Mouse (Mus musculus) liver, postnatal 0 days (tissue): Measurements from ENCODE around the gene Dhx40. TPM values are rescaled to one million over a fixed set of nuclear protein-coding genes. Genes with fewer than 3 reads are reported as not detected.

Experiments
- ATAC-seq: fragments of 200-750 bp; cut with Nextera tagmentation; 2 replicates; pipeline ENCODE4 v1.8.0; 2017; ENCODE audit warnings: mild to moderate bottlenecking, moderate library complexity
- DNase-seq: peaks from one replicate; pipeline ENCODE4 v3.0.0-alpha.2; 2016
- H3K27ac ChIP-seq: fragments of 300-500 bp; sonication (generic); 2 replicates; pipeline ENCODE4 v1.5.1; 2014; ENCODE audit warnings: antibody characterized with exemption, moderate library complexity, mild to moderate bottlenecking, low read depth
- H3K27me3 ChIP-seq: fragments of 300-500 bp; sonication (generic); 2 replicates; pipeline ENCODE4 v1.6.1; 2014; ENCODE audit warnings: low read length, control low read depth, mixed read lengths; ENCODE audit not compliant: insufficient read depth
- H3K36me3 ChIP-seq: fragments of 300-500 bp; sonication (generic); replicated peaks from 2 replicates; pipeline ENCODE4 v1.6.1; 2014; ENCODE audit warnings: mild to moderate bottlenecking, control low read depth, low read length, moderate library complexity, mixed read lengths; ENCODE audit not compliant: insufficient read depth
- H3K4me1 ChIP-seq: fragments of 300-500 bp; sonication (generic); 2 replicates; pipeline ENCODE4 v1.6.1; 2014; ENCODE audit warnings: antibody characterized with exemption, mild to moderate bottlenecking, control low read depth; ENCODE audit not compliant: insufficient read depth
- H3K4me2 ChIP-seq: fragments of 300-500 bp; sonication (generic); 2 replicates; pipeline ENCODE4 v1.6.1; 2014; ENCODE audit warnings: low read depth, mild to moderate bottlenecking, low read length, moderate library complexity, mixed read lengths
- H3K4me3 ChIP-seq: fragments of 300-500 bp; sonication (generic); 2 replicates; pipeline ENCODE4 v1.5.1; 2014; ENCODE audit warnings: low read depth, low read length
- H3K9ac ChIP-seq: fragments of 300-500 bp; sonication (generic); replicated peaks from 2 replicates; pipeline ENCODE4 v1.6.1; 2014; ENCODE audit warnings: mild to moderate bottlenecking, moderate library complexity
- H3K9me3 ChIP-seq: fragments of 300-500 bp; sonication (generic); 2 replicates; pipeline ENCODE4 v1.6.1; 2016; ENCODE audit warnings: mild to moderate bottlenecking, control low read depth, low read length, mixed read lengths
- CTCF ChIP-seq: sonication (generic); IDR thresholded peaks from 2 replicates; pipeline ENCODE4 v1.5.1; 2016; ENCODE audit warnings: antibody characterized with exemption, low read depth
- EP300 ChIP-seq: IDR thresholded peaks from 2 replicates; pipeline ENCODE4 v1.6.1; 2016; ENCODE audit warnings: antibody characterized with exemption, low read depth, mild to moderate bottlenecking
- WGBS: fragments of 180-500 bp; shearing (Covaris S2); extraction: QIAGEN DNeasy Blood & Tissue Kit; methylation state at CpG from one replicate; pipeline ENCODE4 v1.1.7; 2014; ENCODE audit not compliant: insufficient replicate concordance; 5-methylcytosine and 5-hydroxymethylcytosine counted together
- polyA plus RNA-seq: library from polyadenylated mRNA; unstranded; fragments of >200 nt; fragmentation: Nextera tagmentation; extraction: Ambion mirVana; gene quantifications from 2 replicates; pipeline ENCODE4 v1.2.1, GENCODE M21; 2015

Gene Dhx40
- polyA plus RNA-seq, 1 experiment from 2014 or later, result 8.0 TPM

GRCm38 (mm10) chr11:86843831-86844230, 36.3 kb upstream of the Dhx40 start:
- H3K27me3 ChIP-seq, result no peaks in the 10 kb centered on the region
- no peaks in the 10 kb centered on the region for H3K9me3 ChIP-seq
- WGBS, result 51% methylated on average over 5 of the region's 5 CpGs
- DNase-seq (no peak), ATAC-seq (no peak)
- no peak for TF ChIP-seq CTCF
- no peak for TF ChIP-seq EP300
- 0 out of 2 replicates have a peak overlapping the region, but pooled peaks have one; percentile 34 for H3K27ac ChIP-seq
- H3K36me3 ChIP-seq, result no peaks in the 10 kb centered on the region
- no peak overlapping the region for H3K9ac ChIP-seq
- H3K4me1 ChIP-seq, result 0 out of 2 replicates have a peak, but pooled peaks cover 2% of the 10 kb centered on the region
- H3K4me2 ChIP-seq, result no peak overlapping the region
- no peak overlapping the region for H3K4me3 ChIP-seq

- H3K36me3 ChIP-seq, result no peaks in the 10 kb centered on the region
- 74% methylated on average over 8 of the region's 8 CpGs for WGBS
- DNase-seq (no peak), ATAC-seq (no peak)
- no peaks in the 10 kb centered on the region for H3K9me3 ChIP-seq
- no peak overlapping the region for H3K9ac ChIP-seq
- H3K27me3 ChIP-seq, result no peaks in the 10 kb centered on the region
- H3K4me2 ChIP-seq, result no peak overlapping the region
- TF ChIP-seq EP300 (no peak), CTCF (no peak)
- H3K27ac ChIP-seq, result peak overlapping the region; percentile 71; the same call in 1 of the 2 replicates
- peaks cover 2% of the 10 kb centered on the region; the same call in 1 of the 2 replicates for H3K4me1 ChIP-seq
- no peak overlapping the region for H3K4me3 ChIP-seq
Observed at GRCm38 (mm10) chr11:86841261-86841660, 33.7 kb upstream of the Dhx40 start.

- Histone ChIP-seq H3K4me1 (peaks cover 2% of the 10 kb centered on the region; the same call in 1 of the 2 replicates), H3K4me3 (no peak overlapping the region), H3K27me3 (no peaks in the 10 kb centered on the region), H3K36me3 (no peaks in the 10 kb centered on the region), H3K9me3 (no peaks in the 10 kb centered on the region), H3K9ac (no peak overlapping the region), H3K4me2 (no peak overlapping the region), H3K27ac (peak overlapping the region; percentile 71)
- peak; percentile 73 for ATAC-seq
- DNase-seq, result peak; percentile 63
- TF ChIP-seq CTCF, result no peak
- peak; percentile 55; the same call in 1 of the 2 replicates for TF ChIP-seq EP300
- 8% methylated on average over 3 of the region's 3 CpGs for WGBS
Observed at GRCm38 (mm10) chr11:86840511-86841154, 33.1 kb upstream of the Dhx40 start.

GRCm38 (mm10) chr11:86839716-86840447, 32.3 kb upstream of the Dhx40 start:
- TF ChIP-seq EP300 (0 out of 2 replicates have a peak, but pooled peaks have one; percentile 23), CTCF (no peak)
- no peak for DNase-seq
- H3K27me3 ChIP-seq, result no peaks in the 10 kb centered on the region
- no peak overlapping the region for H3K4me3 ChIP-seq
- no peaks in the 10 kb centered on the region for H3K36me3 ChIP-seq
- WGBS, result 30% methylated on average over 7 of the region's 7 CpGs
- H3K9me3 ChIP-seq, result no peaks in the 10 kb centered on the region
- H3K9ac ChIP-seq, result no peak overlapping the region
- peak overlapping the region; percentile 71 for H3K27ac ChIP-seq
- H3K4me2 ChIP-seq, result no peak overlapping the region
- H3K4me1 ChIP-seq, result peaks cover 3% of the 10 kb centered on the region; the same call in 1 of the 2 replicates
- no peak; the same call in 1 of the 2 replicates for ATAC-seq

GRCm38 (mm10) chr11:86838792-86839191, 31.2 kb upstream of the Dhx40 start:
- H3K27ac ChIP-seq, result no peak overlapping the region
- WGBS, result 64% methylated on average over 1 of the region's 1 CpGs
- no peak for ATAC-seq
- DNase-seq, result no peak
- H3K4me2 ChIP-seq, result no peak overlapping the region
- TF ChIP-seq EP300, result no peak
- no peak overlapping the region for H3K4me3 ChIP-seq
- no peaks in the 10 kb centered on the region for H3K27me3 ChIP-seq
- H3K36me3 ChIP-seq, result no peaks in the 10 kb centered on the region
- H3K9ac ChIP-seq, result no peak overlapping the region
- H3K9me3 ChIP-seq, result no peaks in the 10 kb centered on the region
- peaks cover 6% of the 10 kb centered on the region; the same call in 1 of the 2 replicates for H3K4me1 ChIP-seq

GRCm38 (mm10) chr11:86836366-86836765, 28.8 kb upstream of the Dhx40 start:
- Histone ChIP-seq H3K27ac (no peak overlapping the region), H3K4me2 (no peak overlapping the region), H3K27me3 (no peaks in the 10 kb centered on the region), H3K9ac (no peak overlapping the region), H3K9me3 (no peaks in the 10 kb centered on the region), H3K4me1 (peaks cover 6% of the 10 kb centered on the region; the same call in 1 of the 2 replicates), H3K4me3 (no peak overlapping the region), H3K36me3 (no peaks in the 10 kb centered on the region)
- DNase-seq (peak; percentile 87), ATAC-seq (peak; percentile 73)
- TF ChIP-seq EP300 (no peak), CTCF (peak; percentile 96)
- WGBS, result 42% methylated on average over 2 of the region's 2 CpGs
